Mouse (Mus musculus) lung, adult 2 months (tissue): Measurements from ENCODE around the gene Macrod2. TPM values are rescaled to one million over a fixed set of nuclear protein-coding genes. Genes with fewer than 3 reads are reported as not detected.
A peak's percentile ranks its signal among the peaks of the same experiment; 100 is the strongest.

Experiments used
- DNase-seq: peaks from one replicate; pipeline ENCODE4 v3.0.0; 2022
- H3K4me1 ChIP-seq: fragments of 200-500 bp; 2 replicates; pipeline ENCODE4 v1.6.1; 2011; ENCODE audit warnings: low read length; ENCODE audit not compliant: control insufficient read depth, insufficient read depth
- H3K4me3 ChIP-seq: fragments of 200-500 bp; replicated peaks from 2 replicates; pipeline ENCODE3; 2011; ENCODE audit warnings: low read depth, mild to moderate bottlenecking, control low read depth, low read length; ENCODE audit errors: extremely low read depth
- CTCF ChIP-seq: fragments of 200-500 bp; IDR thresholded peaks from 2 replicates; pipeline ENCODE4 v1.5.1; 2011; ENCODE audit warnings: mild to moderate bottlenecking, low read length, control low read depth; ENCODE audit not compliant: insufficient read depth
- POLR2A ChIP-seq: fragments of 200-500 bp; IDR thresholded peaks from 2 replicates; pipeline ENCODE4 v1.6.1; 2011; ENCODE audit warnings: low read depth, mild to moderate bottlenecking, control low read depth, low read length, borderline replicate concordance; ENCODE audit errors: extremely low read depth
- WGBS: fragments of 180-500 bp; shearing (Covaris S2); methylation state at CpG from one replicate; pipeline ENCODE4 v1.1.7; 2018; 5-methylcytosine and 5-hydroxymethylcytosine counted together
- polyA plus RNA-seq: library from polyadenylated mRNA; depleted of rRNA; stranded (reverse); fragments of >200 nt; gene quantifications from 2 replicates; pipeline ENCODE4 v1.2.3, GENCODE M21; 2012

The Macrod2 gene
- polyA plus RNA-seq, 1 experiment = 2.6 TPM

DNA sequence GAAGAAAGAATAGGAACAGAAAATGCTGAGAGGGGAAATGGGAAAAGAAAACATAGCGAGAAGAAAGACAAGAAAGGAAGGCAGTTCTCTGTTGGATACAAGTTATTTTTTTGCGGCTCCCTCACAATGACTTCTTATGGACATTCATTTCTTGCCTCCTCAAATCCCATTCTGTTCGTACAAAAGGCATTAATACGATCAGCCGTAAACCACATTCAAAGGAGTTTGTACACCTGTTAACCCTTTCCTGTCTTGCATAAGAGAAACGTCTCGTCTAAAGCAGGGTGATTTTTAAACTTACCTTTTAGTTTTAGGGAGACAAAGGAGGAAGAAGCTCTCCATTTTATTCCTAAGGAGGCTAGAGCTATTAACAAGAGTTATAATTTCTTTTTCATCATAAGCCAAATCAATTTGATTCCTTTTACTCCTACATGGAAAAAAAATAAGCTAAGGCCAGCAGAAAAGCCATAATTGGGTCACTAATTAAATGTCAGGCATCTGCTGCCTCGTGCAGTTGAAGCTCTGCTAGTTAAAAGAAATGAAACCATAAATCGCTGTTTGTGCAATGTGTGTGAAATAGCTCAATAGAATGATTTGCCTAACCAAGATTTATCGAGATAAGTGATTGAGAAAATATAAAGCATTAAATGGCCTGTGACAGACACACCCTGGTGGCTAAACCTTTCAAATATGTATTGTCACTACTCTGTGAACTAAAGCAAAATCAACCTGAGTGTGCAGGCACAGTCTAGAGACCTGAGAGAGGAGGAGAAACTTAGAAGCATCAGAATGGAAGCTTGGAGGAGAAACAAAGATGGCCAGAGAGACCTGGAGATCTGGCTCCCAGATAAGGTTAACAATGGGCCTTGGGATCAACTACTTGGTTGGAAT lies 1635.9 kb downstream of the Macrod2 start:
- Histone ChIP-seq H3K4me3 (no peak overlapping the region), H3K4me1 (no peaks in the 10 kb centered on the region)
- no peak for TF ChIP-seq CTCF
- no peak for TF ChIP-seq POLR2A
- DNase-seq = no peak
- 68% methylated on average over 10 of the region's 10 CpGs for WGBS

DNA sequence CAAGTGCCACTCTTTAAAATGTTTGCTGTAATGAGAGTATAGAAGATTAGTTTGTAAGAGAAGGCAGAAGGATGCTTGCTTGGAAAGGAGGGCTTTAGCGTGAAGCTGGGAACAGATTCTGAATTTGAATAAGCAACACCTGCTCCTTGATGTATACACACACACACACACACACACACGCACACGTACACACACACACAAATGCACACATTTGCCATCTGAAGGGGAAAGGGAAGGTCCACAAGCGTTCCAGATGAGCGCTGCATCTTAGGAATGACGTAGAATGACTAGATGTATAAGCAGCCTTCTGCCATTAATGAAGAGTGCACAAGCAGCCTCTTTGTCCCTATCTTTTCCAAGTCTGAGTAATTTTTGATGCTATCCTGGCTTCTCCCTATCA lies 1660.5 kb downstream of the Macrod2 start:
- 88% methylated on average over 6 of the region's 6 CpGs for WGBS
- H3K4me1 ChIP-seq = no peaks in the 10 kb centered on the region
- no peak for TF ChIP-seq POLR2A
- no peak for TF ChIP-seq CTCF
- no peak overlapping the region for H3K4me3 ChIP-seq
- no peak for DNase-seq

DNA sequence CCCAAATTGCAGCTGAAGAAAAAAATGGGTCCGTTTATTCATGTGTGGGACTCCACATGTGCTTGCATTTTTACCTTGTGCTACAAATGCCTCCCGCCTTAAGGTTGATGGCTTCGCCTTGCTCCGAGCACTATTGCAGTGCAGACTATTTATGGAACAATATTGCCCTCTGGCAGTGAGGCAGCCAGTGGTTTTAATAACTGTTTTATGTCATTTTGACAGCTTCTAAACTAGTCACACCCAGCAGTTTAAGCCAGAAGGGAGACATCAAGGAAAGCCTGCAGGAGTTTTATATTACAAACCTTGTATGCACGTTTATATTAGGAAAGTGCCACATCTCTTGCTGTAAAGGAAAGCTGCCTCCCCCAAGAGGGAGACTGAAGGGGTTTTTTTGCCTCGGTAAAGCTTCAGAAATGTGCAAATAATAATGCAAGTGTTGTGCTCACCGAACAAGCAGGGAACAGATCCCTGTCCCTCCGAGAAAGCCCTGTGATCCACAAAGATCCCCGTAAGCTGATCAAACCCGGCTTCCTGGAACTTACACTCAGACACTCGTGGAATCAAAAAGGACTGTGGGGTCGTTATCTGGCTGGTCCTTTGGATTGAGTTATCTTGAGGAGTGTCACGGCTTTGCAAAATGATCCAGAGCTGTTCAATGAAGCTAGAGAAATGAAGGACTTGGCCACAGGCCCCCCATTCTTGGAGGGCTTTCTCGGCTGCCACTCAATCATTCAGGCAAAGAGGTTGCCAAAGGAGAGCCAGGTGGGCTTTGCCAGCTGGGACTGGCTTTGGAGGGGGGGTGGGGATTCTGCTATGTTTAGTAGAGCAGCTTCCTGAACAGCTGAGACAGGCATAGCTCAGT lies 1663.0 kb downstream of the Macrod2 start:
- no peaks in the 10 kb centered on the region for H3K4me1 ChIP-seq
- no peak for TF ChIP-seq CTCF
- no peak for TF ChIP-seq POLR2A
- DNase-seq = no peak
- 43% methylated on average over 14 of the region's 14 CpGs for WGBS
- no peak overlapping the region for H3K4me3 ChIP-seq

DNA sequence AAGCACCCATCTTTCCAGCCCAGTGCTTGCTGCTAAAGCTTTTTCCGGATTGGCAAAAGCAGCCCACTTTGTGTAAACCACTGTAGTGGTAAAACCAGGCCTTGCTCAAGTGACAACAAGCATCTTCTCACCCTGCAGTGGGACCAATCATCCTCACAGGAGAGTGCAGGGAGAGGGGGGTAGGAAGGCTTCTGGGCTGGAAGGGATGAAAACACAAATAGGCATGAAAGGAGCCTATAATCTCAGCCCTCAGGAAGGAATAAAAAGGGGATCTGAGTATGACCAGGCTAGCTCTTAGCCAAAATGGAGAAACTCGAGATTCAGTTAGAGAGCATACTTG lies 1663.6 kb downstream of the Macrod2 start:
- WGBS = 36% methylated on average over 2 of the region's 2 CpGs
- no peak overlapping the region for H3K4me3 ChIP-seq
- DNase-seq = no peak
- no peaks in the 10 kb centered on the region for H3K4me1 ChIP-seq
- TF ChIP-seq CTCF (no peak), POLR2A (no peak)

DNA sequence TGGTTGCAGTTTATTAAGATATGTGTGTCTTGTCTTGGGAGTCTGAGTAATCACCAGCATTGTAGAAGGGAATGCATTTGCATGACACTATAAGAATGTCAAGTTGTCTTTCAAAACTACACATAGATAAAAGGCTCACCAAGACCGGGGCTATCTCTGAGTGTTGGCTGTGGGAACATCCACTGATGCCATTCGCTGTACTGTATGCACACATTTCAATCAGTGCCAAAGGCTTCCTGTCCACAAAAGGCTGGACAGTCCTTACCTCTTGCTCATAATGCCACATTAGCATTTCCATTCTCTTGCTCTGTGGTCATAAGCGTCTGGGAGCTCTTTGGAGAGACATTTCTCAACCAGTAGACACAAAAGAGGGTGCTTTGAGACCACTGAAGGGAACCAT lies 1713.8 kb downstream of the Macrod2 start:
- TF ChIP-seq POLR2A (no peak), CTCF (no peak)
- 67% methylated on average over 3 of the region's 3 CpGs for WGBS
- H3K4me1 ChIP-seq = no peaks in the 10 kb centered on the region
- no peak overlapping the region for H3K4me3 ChIP-seq
- no peak for DNase-seq

DNA sequence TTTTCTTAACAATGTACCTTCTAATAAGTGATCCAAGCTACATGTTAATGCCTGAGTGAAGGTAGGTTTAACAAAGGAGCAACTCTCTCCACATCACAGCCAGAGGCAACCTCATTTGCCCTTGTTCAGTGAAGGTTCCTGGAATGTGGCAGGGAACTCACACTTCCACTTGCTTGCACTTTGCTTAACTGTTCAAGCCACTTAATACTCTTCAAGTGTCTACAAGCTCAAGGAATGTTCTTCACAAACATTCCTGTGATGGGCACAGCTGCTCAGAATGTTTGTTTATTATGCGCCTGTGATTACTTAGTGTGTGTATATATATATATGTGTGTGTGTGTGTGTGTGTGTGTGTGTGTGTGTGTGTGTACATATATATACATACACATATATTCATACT lies 1721.5 kb downstream of the Macrod2 start:
- DNase-seq = peak; percentile 23
- Histone ChIP-seq H3K4me3 (no peak overlapping the region), H3K4me1 (no peaks in the 10 kb centered on the region)
- no peak for TF ChIP-seq CTCF
- no peak for TF ChIP-seq POLR2A
- 60% methylated on average over 1 of the region's 1 CpGs for WGBS

DNA sequence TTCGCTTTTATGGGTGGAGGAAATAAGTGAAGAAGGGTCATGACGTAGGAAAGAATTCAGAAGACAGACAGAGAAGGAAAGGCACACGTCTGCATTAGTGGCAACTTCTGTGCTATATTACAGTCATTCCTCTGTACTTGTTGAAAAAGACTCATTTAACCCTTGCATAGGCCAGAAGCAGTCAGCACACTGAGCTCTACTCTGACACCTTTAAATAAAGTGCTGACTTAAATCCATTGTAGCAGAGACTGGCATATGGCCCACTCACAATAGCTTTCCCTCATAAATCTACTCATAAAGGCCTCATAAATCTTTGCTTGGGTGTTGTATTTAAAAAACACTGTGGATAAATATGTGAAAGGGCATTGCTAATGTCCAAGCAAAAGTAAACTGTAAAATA lies 1733.0 kb downstream of the Macrod2 start:
- TF ChIP-seq POLR2A (no peak), CTCF (no peak)
- Histone ChIP-seq H3K4me1 (no peaks in the 10 kb centered on the region), H3K4me3 (no peak overlapping the region)
- 60% methylated on average over 3 of the region's 3 CpGs for WGBS
- DNase-seq = no peak

DNA sequence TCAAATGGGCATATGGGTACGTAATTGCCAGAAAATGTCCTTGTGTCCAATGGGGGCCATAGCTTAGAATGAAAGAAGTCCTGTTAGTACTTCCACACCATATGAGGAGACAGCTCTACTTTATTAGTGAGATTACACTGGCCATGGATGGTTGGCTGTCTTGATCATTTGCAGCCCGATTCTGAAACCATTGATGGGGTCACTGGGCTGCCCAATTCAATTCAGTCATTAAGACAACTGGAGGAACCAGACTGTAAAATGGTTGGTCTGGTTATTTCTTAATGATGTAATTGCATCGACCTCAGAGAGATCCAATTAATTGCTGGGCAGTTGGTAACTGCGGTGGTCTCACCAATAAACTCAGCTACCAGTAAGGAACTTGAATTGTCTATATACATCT lies 1734.1 kb downstream of the Macrod2 start:
- no peak for DNase-seq
- Histone ChIP-seq H3K4me3 (no peak overlapping the region), H3K4me1 (no peaks in the 10 kb centered on the region)
- TF ChIP-seq POLR2A = no peak
- TF ChIP-seq CTCF = no peak
- WGBS = 91% methylated on average over 4 of the region's 4 CpGs

DNA sequence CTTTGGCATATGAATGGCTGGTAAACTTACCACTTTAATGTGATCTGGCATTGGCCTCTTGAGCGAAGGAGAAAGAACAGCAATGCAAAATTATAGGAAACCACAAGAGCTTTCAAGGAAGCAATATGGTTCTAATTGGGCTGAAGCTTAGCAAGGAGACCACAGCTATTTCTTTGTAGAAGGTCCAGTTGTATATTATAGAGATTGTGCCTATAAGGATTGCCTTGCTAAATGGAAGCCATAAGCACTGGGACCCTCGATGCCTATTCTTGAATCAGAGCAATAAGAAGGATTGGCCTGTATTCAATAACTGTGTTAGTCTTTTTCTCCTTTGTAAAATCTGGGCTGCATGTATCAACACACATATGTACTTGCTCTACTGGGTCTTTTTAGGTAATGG lies 1754.2 kb downstream of the Macrod2 start:
- H3K4me3 ChIP-seq = no peak overlapping the region
- TF ChIP-seq POLR2A (no peak), CTCF (no peak)
- no peak for DNase-seq
- 82% methylated on average over 2 of the region's 2 CpGs for WGBS
- no peaks in the 10 kb centered on the region for H3K4me1 ChIP-seq
